Comparison of ENCODE assay signal across 12 mouse cellular contexts in genomic region chr1:192489908-192490825, GRCm38 (mm10).
"Had no signal": no experiment of that assay in that cellular context is flagged by ENCODE, and none has a peak within 500 bp of the region (broad histone marks: within the 10 kb centered on the region; RNA-seq: fewer than 3 reads in every experiment).

No protein-coding gene starts in this region.

- H3K4me1 ChIP-seq: limb, embryonic 13.5 days; midbrain, embryonic 13.5 days had no signal

- H3K9me3 ChIP-seq: limb, embryonic 13.5 days; midbrain, embryonic 13.5 days had no signal

- H3K9ac ChIP-seq: limb, embryonic 13.5 days; liver, embryonic 14.5 days; midbrain, embryonic 13.5 days had no signal

- H3K27ac ChIP-seq: kidney, postnatal 0 days; limb, embryonic 13.5 days; liver, embryonic 14.5 days; midbrain, embryonic 13.5 days had no signal

- DNase-seq: kidney, adult 8-10 months; kidney, postnatal 36 days; layer of hippocampus, adult 9-11 months; layer of hippocampus, postnatal 36 days; left cerebral cortex, postnatal 4 days; right cerebral cortex, adult 18-20 months; right cerebral cortex, postnatal 25 days had no signal

- ATAC-seq: intestine, postnatal 0 days; midbrain, embryonic 13.5 days had no signal

- H3K27me3 ChIP-seq: limb, embryonic 13.5 days; midbrain, embryonic 13.5 days had no signal

- H3K36me3 ChIP-seq: limb, embryonic 13.5 days; midbrain, embryonic 13.5 days had no signal

- H3K4me2 ChIP-seq: limb, embryonic 13.5 days; midbrain, embryonic 13.5 days had no signal

- H3K4me3 ChIP-seq: limb, embryonic 13.5 days; midbrain, embryonic 13.5 days had no signal
